Mouse (Mus musculus) cortical plate, adult 2 months (tissue): Measurements from ENCODE around the gene Best1. TPM values are rescaled to one million over a fixed set of nuclear protein-coding genes. Genes with fewer than 3 reads are reported as not detected.
A peak's percentile ranks its signal among the peaks of the same experiment; 100 is the strongest.

Experiments used
- H3K27ac ChIP-seq: fragments of 200-500 bp; 2 replicates; pipeline ENCODE4 v1.5.1; 2012; ENCODE audit warnings: low read length, control low read depth, inconsistent platforms; ENCODE audit not compliant: insufficient read depth
- H3K4me1 ChIP-seq: fragments of 200-500 bp; 2 replicates; pipeline ENCODE4 v1.6.1; 2011; ENCODE audit warnings: low read length; ENCODE audit not compliant: control insufficient read depth, insufficient read depth
- H3K4me3 ChIP-seq: fragments of 200-500 bp; 2 replicates; pipeline ENCODE4 v1.5.1; 2011; ENCODE audit warnings: mild to moderate bottlenecking, low read length, control low read depth; ENCODE audit not compliant: insufficient read depth
- CTCF ChIP-seq: fragments of 200-500 bp; IDR thresholded peaks from 2 replicates; pipeline ENCODE4 v1.5.1; 2011; ENCODE audit warnings: mild to moderate bottlenecking, control low read depth, low read length; ENCODE audit not compliant: insufficient read depth; ENCODE audit errors: extremely low read depth
- POLR2A ChIP-seq: fragments of 200-500 bp; IDR thresholded peaks from 2 replicates; pipeline ENCODE4 v1.6.1; 2011; ENCODE audit warnings: mild to moderate bottlenecking, low read length, control low read depth; ENCODE audit not compliant: insufficient read depth; ENCODE audit errors: extremely low read depth
- polyA plus RNA-seq: library from polyadenylated mRNA; depleted of rRNA; stranded (reverse); fragments of >200 nt; gene quantifications from 2 replicates; pipeline ENCODE4 v1.2.3, GENCODE M21; 2012

Best1 gene
- polyA plus RNA-seq, 1 experiment = 0.98 TPM

DNA sequence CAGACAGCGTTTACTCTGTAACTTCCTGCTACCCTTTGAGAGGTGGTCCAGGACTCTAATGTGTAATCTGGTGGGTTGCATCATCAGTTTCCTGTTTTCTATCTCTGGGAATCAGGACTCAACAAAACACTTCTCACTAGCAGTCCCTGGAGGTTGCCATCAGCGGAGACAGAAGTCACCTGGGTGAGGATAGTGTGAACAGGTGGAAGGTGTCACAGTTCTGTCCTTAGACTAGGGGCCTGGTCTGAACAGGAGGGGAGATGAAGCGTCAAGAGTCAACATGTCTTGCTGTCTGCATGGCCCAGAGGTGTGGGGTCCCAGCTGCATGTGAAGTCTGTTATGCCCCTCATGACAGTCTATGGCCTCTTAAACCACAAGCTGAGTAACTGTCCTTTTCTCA is 48.5 kb downstream of the Best1 start:
- Histone ChIP-seq H3K4me3 (no peak overlapping the region), H3K27ac (no peak overlapping the region), H3K4me1 (peaks cover 7% of the 10 kb centered on the region; the same call in 1 of the 2 replicates)
- no peak for TF ChIP-seq CTCF
- no peak for TF ChIP-seq POLR2A

DNA sequence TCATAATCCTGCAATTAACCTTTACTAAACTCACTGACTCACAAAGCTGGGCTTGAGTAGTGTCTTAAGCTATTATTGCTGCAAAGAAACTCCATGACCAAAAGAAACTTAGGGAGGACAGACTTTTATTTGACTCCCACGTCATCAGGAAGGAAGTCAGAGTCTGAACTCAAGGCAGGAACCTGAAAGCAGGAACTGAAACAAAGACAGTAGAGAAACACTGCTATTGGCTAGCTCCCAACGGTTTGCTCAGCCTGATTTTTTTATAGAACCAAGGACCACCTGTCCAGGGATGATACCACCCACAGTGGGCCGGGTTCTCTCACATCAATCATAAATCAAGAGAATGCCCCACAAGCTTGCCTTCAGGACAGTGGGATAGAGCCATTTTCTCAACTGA is 49.0 kb downstream of the Best1 start:
- H3K27ac ChIP-seq = peak overlapping the region; percentile 74; the same call in 1 of the 2 replicates
- no peak overlapping the region for H3K4me3 ChIP-seq
- TF ChIP-seq POLR2A (no peak), CTCF (no peak)
- H3K4me1 ChIP-seq = peaks cover 7% of the 10 kb centered on the region; the same call in 1 of the 2 replicates

DNA sequence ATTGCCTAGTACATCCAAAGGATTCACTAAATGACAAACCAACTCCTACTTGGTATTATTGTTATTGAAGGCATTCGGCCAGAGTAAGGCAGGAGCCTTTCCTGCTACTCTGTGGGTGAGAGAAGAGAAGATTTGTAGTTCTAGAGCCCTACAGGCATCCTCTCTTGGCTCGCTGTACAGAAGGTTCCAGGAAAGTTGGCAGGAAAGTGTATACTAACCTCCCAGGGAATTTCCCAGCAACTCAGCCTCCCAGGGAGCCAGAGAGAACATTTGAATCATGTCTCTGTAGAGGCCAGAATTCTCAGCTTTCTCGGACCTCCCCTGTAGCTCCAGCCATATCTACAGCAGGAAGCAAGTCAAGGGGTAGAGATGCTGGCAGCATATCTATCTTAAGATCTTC is 54.4 kb downstream of the Best1 start:
- Histone ChIP-seq H3K27ac (no peak overlapping the region), H3K4me1 (peaks cover 4% of the 10 kb centered on the region), H3K4me3 (no peak overlapping the region)
- no peak for TF ChIP-seq CTCF
- no peak for TF ChIP-seq POLR2A

DNA sequence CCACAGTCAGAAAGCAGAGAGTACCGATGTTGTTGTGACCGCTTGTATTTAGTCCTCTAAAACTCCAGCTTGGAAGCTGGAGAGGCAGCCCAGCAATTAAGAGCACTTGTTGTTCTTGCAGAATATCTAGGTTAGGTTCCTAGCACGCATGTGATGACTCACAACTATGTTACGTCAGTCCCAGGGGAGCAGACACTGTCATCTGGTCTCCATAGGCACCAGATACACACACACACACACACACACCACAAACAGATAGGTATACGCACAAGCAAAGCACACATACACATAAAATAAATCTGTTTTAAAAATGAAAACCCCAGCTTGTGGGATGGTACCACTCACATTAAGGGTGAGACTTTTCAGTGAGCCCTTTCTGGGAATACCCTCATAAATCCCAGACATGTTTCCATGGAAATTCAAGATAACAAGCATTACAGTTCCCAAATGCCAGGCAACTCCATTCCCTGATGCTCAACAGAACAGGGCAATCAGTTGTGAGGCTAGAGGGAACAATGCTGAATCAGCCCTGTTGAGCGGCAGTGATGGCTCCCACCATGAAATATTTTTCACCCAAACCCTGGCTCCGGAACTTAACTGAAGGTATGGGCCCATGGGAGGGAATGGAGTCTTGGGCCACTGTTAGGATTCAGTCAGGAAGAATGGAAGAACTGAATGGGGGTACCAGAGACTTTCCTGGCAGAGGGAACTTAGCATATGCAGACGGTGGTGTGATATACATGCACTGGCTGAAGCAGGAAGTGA is 55.5 kb downstream of the Best1 start:
- H3K4me1 ChIP-seq = peaks cover 4% of the 10 kb centered on the region
- H3K4me3 ChIP-seq = no peak overlapping the region
- TF ChIP-seq CTCF (no peak), POLR2A (no peak)
- peak overlapping the region; percentile 64; the same call in 1 of the 2 replicates for H3K27ac ChIP-seq

DNA sequence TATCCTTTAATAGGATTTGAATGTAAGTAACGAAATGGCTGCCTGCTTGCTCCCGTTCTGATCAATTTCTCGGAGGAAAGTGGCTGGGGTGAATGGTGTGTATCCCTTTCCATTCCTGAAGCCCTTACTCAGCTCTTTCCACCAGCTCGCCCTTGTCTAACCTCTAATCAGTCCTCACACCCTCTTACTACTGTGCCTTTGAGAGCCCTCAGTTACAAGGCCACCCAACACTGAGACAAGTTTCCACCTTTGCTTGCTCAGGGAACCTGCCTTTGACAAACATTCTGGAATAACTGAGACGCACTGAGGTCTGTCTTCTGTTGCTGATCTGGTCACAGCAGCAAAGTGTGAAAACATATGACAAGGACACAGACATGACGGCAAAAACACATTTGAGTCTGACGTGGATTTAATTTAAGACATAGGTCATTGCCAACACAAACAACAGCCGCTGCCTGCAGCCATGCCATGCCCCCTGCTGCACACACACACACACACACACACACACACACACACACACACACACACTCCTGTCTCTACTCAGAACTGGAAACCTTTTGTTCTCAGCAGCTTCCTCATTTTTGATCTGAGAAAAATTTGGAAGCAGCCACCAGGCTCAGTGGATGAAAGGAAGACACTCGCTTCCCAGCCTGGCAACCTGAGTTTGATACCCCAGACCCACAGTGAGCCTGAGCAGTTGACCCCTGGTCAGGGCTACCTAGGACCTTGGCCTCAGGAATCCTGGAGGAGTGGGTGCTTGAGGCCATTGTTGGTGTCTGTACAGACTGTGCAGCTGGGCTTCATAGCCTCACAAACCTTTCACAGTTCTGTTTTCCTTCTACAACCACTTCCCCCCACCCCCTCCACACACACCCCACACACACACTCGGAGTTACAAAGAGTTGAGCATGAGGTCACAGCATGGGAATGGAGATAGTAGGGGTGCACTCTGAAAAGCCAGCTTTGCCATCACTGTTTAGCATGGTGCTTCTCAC is 58.6 kb downstream of the Best1 start:
- no peak for TF ChIP-seq CTCF
- TF ChIP-seq POLR2A = no peak

DNA sequence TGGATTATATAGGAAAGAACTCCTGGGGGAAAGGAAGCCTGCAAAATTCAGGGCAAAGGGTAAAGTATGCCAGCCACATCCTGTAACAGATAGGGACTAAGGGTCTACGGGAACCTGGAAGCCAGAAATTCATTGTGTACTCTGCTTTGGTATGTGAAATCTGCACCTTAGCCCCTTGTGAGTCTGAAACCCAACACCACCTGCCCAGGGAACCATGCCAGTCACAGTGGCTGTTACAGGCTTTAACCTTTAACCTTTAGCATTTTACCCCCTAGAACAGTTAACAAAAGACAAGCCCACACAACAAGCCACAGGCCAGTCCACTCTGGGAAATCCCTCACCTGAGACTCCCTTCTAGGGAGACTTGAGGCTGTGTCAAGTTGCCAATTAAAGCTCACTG is 59.6 kb downstream of the Best1 start:
- Histone ChIP-seq H3K4me1 (peaks cover 4% of the 10 kb centered on the region), H3K27ac (0 out of 2 replicates have a peak overlapping the region, but pooled peaks have one; percentile 84), H3K4me3 (no peak overlapping the region)
- TF ChIP-seq POLR2A = no peak
- no peak for TF ChIP-seq CTCF

More for the DNA sequence above, 58.6 kb downstream of the Best1 start:
- H3K27ac ChIP-seq = peak overlapping the region; percentile 91
- no peak overlapping the region for H3K4me3 ChIP-seq
- peaks cover 4% of the 10 kb centered on the region for H3K4me1 ChIP-seq

DNA sequence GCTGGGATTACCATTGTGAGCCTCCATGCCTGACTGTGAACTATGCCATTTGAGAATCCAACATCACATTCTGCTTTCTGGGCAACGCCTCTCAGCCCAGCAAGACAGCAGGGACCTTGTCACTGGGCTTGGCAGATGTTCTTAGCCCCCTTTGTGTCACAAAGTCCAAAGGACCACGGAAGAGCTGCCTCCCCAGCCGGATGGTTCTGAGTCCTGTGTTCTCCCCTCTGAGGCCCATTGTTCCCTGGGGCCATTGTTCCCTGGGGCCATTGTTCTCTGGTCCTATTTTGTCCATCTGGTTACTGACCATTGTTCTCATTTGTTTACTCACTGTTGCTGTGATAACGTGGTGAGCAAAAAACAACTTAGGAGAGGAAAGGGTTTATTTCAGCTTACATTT is 60.5 kb downstream of the Best1 start:
- Histone ChIP-seq H3K4me1 (peaks cover 2% of the 10 kb centered on the region; the same call in 1 of the 2 replicates), H3K4me3 (no peak overlapping the region), H3K27ac (peak overlapping the region; percentile 84)
- no peak for TF ChIP-seq CTCF
- no peak for TF ChIP-seq POLR2A

DNA sequence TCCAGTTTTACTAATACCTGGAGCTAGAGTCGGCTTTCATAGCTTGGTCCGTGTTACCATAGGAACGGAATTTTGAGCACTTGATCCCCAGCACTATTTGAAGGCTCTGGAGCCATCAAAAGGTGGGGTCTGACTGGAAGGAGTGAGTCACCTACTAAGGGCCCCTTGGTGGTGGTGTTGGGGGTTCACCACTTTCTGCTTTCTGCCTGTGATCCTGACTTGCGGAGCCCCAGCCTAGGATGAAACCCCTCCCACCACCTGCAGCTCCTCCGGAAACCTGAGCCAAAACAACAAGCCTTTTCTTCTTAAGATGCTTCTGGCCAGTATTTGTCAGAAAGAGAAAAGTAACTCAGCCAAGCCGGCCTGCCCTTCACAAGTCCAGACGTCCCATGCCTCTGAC is 61.6 kb downstream of the Best1 start:
- no peaks in the 10 kb centered on the region for H3K4me1 ChIP-seq
- TF ChIP-seq POLR2A (no peak), CTCF (no peak)
- H3K27ac ChIP-seq = peak overlapping the region; percentile 22; the same call in 1 of the 2 replicates
- no peak overlapping the region for H3K4me3 ChIP-seq

DNA sequence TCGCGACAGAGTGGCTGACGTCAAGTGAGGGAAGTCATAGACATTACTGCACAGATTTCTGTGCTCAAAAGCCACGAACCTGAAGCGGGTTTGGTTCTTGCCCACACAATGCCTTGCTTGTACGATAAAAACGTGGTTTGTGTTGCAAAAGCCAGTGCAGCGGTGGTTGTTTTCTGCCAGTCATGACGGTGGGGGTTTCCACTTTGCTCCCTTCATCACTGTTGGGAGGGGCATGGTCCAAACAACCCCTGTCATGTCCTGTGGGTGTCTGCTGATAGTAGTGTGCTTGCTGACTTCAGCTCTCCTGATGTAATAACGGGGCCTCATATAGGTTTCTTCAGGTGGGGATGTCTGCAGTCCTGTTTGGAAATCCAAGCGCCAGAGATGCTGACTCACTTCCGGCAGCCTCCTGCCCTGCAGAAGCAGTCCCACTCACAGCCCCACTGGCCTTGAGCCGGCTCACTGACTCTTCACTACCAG is 62.6 kb downstream of the Best1 start:
- Histone ChIP-seq H3K27ac (no peak overlapping the region), H3K4me3 (no peak overlapping the region), H3K4me1 (no peaks in the 10 kb centered on the region)
- TF ChIP-seq CTCF (no peak), POLR2A (no peak)
